Mouse (Mus musculus) splenic B cell, adult 2 months (primary cell): ENCODE measurements at regions not wholly inside any gene's neighbourhood (a gene's known extent, or its start where the extent isn't known, plus 50 kb on each side); places are given as distances from the start of the nearest gene placed in this dataset.
"Not testable (repeated sequence)": the region's sequence is repeated elsewhere in the genome, so short reads cannot be mapped to it uniquely, and the experiment has no call there.

Experiments used
- DNase-seq: peaks from one replicate; pipeline ENCODE4 v3.0.0-alpha.2; 2011; ENCODE audit warnings: low read depth, low spot score
- H3K27me3 ChIP-seq: 2 replicates; pipeline ENCODE4 v1.6.1; 2012; ENCODE audit warnings: mild to moderate bottlenecking, low read length, moderate library complexity, mixed read lengths; ENCODE audit not compliant: control insufficient read depth, poor library complexity, insufficient read depth, severe bottlenecking
- H3K36me3 ChIP-seq: 2 replicates; pipeline ENCODE4 v1.6.1; 2012; ENCODE audit warnings: mild to moderate bottlenecking, low read length, moderate library complexity, mixed read lengths; ENCODE audit not compliant: control insufficient read depth, poor library complexity, insufficient read depth, severe bottlenecking

- H3K27me3 ChIP-seq, DNase-seq, H3K36me3 ChIP-seq: not testable (repeated sequence)
These were observed 81.3 kb downstream of the Ogfrl1 start for GRCm38 (mm10) chr1:23316288-23316687.

DNA sequence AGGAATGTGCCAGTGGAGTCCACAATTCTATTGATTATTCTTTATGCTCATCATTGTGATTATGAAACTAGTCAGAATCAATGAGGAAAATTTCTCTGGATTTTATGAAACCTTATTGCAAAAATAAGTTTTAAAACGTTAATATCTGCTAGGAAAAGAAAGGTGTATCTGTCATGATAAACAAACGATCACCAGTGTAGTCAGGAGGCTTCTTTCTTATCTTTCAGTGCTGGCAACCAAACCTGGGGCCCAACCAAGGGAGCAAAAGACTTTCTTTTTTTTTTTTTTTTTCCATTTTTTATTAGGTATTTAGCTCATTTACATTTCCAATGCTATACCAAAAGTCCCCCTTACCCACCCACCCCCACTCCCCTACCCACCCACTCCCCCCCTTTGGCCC lies 82.7 kb downstream of the Ogfrl1 start:
- not testable (repeated sequence) for DNase-seq, H3K27me3 ChIP-seq, H3K36me3 ChIP-seq

GRCm38 (mm10) chr1:23292718-23293117 lies 104.9 kb downstream of the Ogfrl1 start:
- Histone ChIP-seq H3K36me3 (no peaks in the 10 kb centered on the region), H3K27me3 (no peaks in the 10 kb centered on the region)
- no peak for DNase-seq

DNA sequence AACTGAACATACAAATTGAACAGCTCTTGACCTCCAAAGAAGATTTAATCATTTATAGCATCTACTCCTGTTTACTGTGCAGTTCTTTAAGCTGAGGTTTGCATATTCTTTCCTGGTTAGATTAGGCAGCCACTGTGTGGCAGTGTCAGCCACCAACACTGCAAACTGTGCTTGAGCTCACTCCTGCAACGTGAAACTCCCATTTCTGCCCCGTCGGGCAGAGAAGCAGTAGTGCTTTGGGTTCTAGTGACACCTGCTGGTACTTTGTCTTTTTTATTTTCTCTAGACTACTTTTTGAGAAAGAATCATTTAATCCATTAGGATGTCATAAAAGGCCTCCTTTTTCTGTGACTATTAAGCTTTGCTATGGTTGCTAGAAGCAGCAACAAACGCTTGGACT lies 110.8 kb downstream of the Ogfrl1 start:
- Histone ChIP-seq H3K27me3 (no peaks in the 10 kb centered on the region), H3K36me3 (no peaks in the 10 kb centered on the region)
- DNase-seq = no peak

DNA sequence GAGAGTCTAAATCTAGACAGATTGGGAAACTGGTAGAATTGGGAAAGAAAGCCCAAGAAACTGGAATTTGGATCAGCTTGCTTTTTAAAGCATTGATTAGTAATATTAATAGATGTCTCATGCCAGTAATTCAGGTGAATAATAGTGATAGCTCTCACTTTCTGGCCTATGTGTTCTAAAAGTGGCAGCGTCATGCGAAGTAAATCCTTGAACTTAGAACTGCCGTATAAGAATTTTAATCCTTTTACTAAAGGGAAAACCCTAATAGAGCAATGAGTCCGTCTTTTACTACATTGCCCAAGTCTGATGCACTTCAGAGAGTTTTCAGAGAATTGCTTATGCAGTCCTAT lies 114.7 kb downstream of the Ogfrl1 start:
- DNase-seq = no peak

GRCm38 (mm10) chr1:23282215-23282869 lies 115.2 kb downstream of the Ogfrl1 start:
- Histone ChIP-seq H3K36me3 (no peaks in the 10 kb centered on the region), H3K27me3 (no peaks in the 10 kb centered on the region)
- DNase-seq = no peak

More for the DNA sequence above, 114.7 kb downstream of the Ogfrl1 start:
- no peaks in the 10 kb centered on the region for H3K27me3 ChIP-seq
- no peaks in the 10 kb centered on the region for H3K36me3 ChIP-seq

- DNase-seq = no peak
- H3K27me3 ChIP-seq = no peaks in the 10 kb centered on the region
- no peaks in the 10 kb centered on the region for H3K36me3 ChIP-seq
These were observed 117.7 kb downstream of the Ogfrl1 start for GRCm38 (mm10) chr1:23279827-23280226.

- no peaks in the 10 kb centered on the region for H3K27me3 ChIP-seq
- no peak for DNase-seq
- no peaks in the 10 kb centered on the region for H3K36me3 ChIP-seq
These were observed 125.5 kb downstream of the Ogfrl1 start for GRCm38 (mm10) chr1:23272077-23272476.

GRCm38 (mm10) chr1:23270910-23271822 lies 126.4 kb downstream of the Ogfrl1 start:
- no peaks in the 10 kb centered on the region for H3K27me3 ChIP-seq
- DNase-seq = no peak
- no peaks in the 10 kb centered on the region for H3K36me3 ChIP-seq

GRCm38 (mm10) chr1:23268062-23268461 lies 129.5 kb downstream of the Ogfrl1 start:
- Histone ChIP-seq H3K36me3 (no peaks in the 10 kb centered on the region), H3K27me3 (no peaks in the 10 kb centered on the region)
- DNase-seq = no peak

DNA sequence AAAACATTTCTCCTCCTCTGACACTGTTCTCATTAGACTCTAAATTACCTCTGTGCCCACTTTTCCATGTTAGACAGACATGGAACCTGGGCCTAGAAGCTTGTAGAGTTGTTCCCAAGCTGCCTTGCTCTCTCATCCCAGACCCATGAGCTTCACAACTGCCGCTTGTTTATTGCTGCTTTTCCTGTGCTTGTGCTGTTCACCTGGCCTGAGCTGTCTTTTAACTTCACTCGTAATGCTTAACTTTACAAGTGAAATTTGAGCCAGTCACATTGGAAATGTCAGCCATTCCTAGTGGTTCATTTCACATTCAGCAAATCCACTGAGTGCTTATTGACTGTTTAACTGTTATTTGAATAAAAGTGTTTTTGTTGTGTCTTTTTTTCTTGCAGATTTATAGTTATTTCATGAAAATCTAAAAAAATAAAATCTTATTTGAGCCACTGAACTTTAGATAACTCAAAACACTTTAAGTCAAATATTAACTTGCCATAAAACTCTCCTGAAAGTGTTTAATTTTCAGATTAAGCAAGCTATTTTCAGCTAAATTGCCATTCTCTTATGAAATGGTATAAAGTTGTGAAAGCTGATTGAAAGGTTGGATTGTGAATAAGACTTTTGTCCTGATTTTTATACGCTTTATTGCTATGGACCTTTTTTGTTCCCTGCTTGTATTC lies 131.9 kb downstream of the Ogfrl1 start:
- no peaks in the 10 kb centered on the region for H3K27me3 ChIP-seq
- DNase-seq = no peak
- H3K36me3 ChIP-seq = no peaks in the 10 kb centered on the region

DNA sequence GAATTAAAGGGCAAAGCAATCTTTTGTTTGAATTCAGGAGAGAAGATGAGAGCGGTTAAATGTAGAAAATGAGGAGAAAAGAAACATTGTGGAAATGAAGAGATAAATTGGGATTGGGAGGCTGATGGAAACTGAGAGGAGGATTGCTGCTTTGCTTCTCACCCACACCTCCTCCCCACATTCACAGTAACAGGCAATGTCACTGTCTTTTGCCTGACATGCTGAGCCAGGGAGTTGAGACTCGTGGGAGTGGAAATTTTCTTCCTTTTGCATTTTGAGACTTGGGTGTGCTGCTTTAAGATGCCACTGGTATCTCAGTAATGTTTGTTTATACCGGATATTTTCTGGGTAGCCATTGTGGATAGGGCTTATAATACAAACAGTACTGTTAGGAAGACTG lies 133.3 kb downstream of the Ogfrl1 start:
- no peak for DNase-seq
- Histone ChIP-seq H3K27me3 (no peaks in the 10 kb centered on the region), H3K36me3 (no peaks in the 10 kb centered on the region)

- Histone ChIP-seq H3K36me3 (no peaks in the 10 kb centered on the region), H3K27me3 (no peaks in the 10 kb centered on the region)
- no peak for DNase-seq
These were observed 133.8 kb downstream of the Ogfrl1 start for GRCm38 (mm10) chr1:23263798-23264197.

GRCm38 (mm10) chr1:23261652-23262051 lies 135.9 kb downstream of the Ogfrl1 start:
- no peak for DNase-seq
- no peaks in the 10 kb centered on the region for H3K36me3 ChIP-seq
- no peaks in the 10 kb centered on the region for H3K27me3 ChIP-seq

GRCm38 (mm10) chr1:23257306-23257895 lies 140.2 kb downstream of the Ogfrl1 start:
- H3K36me3 ChIP-seq = no peaks in the 10 kb centered on the region
- H3K27me3 ChIP-seq = no peaks in the 10 kb centered on the region
- no peak for DNase-seq
